Mouse (Mus musculus) neural tube, embryonic 11.5 days (tissue): Measurements from ENCODE around the gene Setd1b. TPM values are rescaled to one million over a fixed set of nuclear protein-coding genes. Genes with fewer than 3 reads are reported as not detected.

Experiments used
- ATAC-seq: fragments of 200-750 bp; cut with Nextera tagmentation; 2 replicates; pipeline ENCODE4 v1.8.0; 2017; ENCODE audit warnings: moderate number of reproducible peaks, mild to moderate bottlenecking, moderate TSS enrichment, moderate library complexity; ENCODE audit not compliant: insufficient read depth, low FRiP score, low TSS enrichment
- DNase-seq: peaks from one replicate; pipeline ENCODE4 v3.0.0-alpha.2; 2015; ENCODE audit warnings: low spot score
- H3K27ac ChIP-seq: fragments of 300-500 bp; sonication (generic); 2 replicates; pipeline ENCODE4 v1.5.1; 2014; ENCODE audit warnings: low read depth, mild to moderate bottlenecking, low read length
- H3K27me3 ChIP-seq: fragments of 300-500 bp; sonication (generic); 2 replicates; pipeline ENCODE4 v1.6.1; 2014; ENCODE audit warnings: mild to moderate bottlenecking, low read length, mixed read lengths; ENCODE audit not compliant: control insufficient read depth, insufficient read depth
- H3K36me3 ChIP-seq: fragments of 300-500 bp; sonication (generic); 2 replicates; pipeline ENCODE4 v1.6.1; 2014; ENCODE audit warnings: mild to moderate bottlenecking, low read length, moderate library complexity, mixed read lengths; ENCODE audit not compliant: control insufficient read depth, insufficient read depth
- H3K4me1 ChIP-seq: fragments of 300-500 bp; sonication (generic); 2 replicates; pipeline ENCODE4 v1.6.1; 2014; ENCODE audit warnings: low read length, mixed read lengths; ENCODE audit not compliant: control insufficient read depth, insufficient read depth
- H3K4me2 ChIP-seq: fragments of 300-500 bp; sonication (generic); 2 replicates; pipeline ENCODE4 v1.6.1; 2014; ENCODE audit warnings: low read depth, mild to moderate bottlenecking, moderate library complexity
- H3K4me3 ChIP-seq: fragments of 300-500 bp; sonication (generic); 2 replicates; pipeline ENCODE4 v1.5.1; 2014; ENCODE audit warnings: low read depth, low read length
- H3K9ac ChIP-seq: fragments of 300-500 bp; sonication (generic); 2 replicates; pipeline ENCODE4 v1.6.1; 2014; ENCODE audit warnings: mild to moderate bottlenecking, low read length
- H3K9me3 ChIP-seq: fragments of 300-500 bp; sonication (generic); 2 replicates; pipeline ENCODE4 v1.6.1; 2016; ENCODE audit warnings: low read length; ENCODE audit not compliant: control insufficient read depth
- WGBS: fragments of 180-500 bp; shearing (Covaris S2); extraction: QIAGEN DNeasy Blood & Tissue Kit; methylation state at CpG from one replicate; pipeline ENCODE4 v1.1.7; 2014; 5-methylcytosine and 5-hydroxymethylcytosine counted together
- polyA plus RNA-seq: library from polyadenylated mRNA; unstranded; fragments of >200 nt; fragmentation: Nextera tagmentation; extraction: Ambion mirVana; gene quantifications from 2 replicates; pipeline ENCODE4 v1.2.1, GENCODE M21; 2014

Setd1b gene
- polyA plus RNA-seq, 1 experiment from 2014 or later, result 10.9 TPM

DNA sequence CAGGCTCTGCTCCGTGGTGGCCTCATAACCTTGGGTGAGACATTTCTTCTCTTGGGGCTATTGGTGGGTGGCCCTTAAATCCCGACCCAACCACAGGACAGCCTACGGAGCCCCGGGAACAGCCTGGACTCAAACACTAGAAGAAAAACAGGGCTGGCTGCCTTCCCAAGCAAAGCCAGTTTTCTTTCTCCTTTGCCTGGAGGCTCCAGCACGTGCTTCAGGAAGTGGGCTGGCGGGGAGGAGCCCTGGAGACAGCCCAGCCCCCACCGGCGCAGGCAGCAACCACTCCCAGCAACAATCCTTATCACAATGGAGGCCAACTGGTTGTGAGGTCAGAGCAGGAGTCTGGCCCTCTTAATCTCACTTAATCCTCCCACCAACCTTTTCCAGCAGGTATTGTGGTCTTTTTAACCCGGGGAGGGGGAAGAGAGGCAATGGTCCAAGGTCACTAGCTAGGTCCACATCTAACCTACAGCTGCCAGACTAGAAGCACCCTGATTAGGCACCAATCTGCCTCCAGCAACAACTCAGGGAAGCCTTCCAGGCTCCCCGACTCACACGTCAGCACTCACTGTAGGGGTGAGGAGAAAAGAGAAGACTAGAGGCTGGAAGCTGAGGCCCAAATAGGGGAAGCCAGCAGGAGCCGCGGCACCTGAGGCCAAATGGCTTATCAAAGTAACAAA lies 5.5 kb upstream of the Setd1b start:
- Histone ChIP-seq H3K9ac (peak overlapping the region; percentile 100), H3K4me1 (peaks cover 50% of the 10 kb centered on the region), H3K4me3 (peak overlapping the region; percentile 84), H3K36me3 (peaks cover 4% of the 10 kb centered on the region), H3K9me3 (no peaks in the 10 kb centered on the region), H3K27ac (peak overlapping the region; percentile 100), H3K27me3 (no peaks in the 10 kb centered on the region), H3K4me2 (peak overlapping the region; percentile 100)
- WGBS, result under 1% methylated on average over 13 of the region's 13 CpGs
- peak; percentile 79 for DNase-seq
- ATAC-seq, result no peak

DNA sequence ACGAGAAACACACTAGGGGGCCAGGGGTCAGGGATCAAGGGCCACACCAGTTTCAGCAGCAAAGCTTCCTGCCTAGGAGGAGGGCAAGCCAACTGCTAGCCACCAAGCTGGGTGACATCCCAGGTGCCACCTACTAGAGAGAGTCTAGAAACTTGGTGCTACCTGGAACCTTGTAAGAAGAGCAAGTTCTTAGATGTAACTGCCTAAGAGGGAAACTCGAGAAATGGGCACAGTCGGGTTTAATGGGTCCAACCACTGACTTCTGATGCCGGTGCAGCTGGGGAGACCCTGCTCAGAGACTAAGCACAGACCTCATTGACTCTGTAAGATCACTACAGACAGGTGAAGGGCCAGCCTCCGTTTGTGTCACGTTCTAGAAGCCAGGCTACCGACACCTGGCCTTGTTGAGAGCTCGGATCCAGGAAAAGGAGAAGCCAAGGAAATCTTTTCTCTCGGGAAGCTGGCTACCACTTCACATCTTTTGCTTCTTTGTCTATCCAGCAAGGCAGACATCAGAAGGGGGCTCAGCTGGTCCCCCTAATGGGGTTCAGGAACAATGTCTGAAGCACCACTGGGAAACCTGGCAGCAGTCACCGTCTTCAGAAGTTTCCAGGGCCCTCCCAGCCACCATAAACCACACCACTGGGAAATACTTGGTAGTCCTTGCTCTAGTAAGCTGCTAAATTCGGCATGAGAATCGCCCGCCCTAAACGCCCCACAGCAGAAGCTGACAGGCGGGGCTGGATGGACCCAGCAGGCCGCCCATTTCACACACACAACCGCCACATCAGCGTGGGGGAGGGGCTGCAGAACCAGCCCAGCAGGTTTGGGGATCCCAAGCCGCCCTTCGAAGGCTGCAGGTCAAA lies 4.7 kb upstream of the Setd1b start:
- 1% methylated on average over 20 of the region's 20 CpGs for WGBS

GRCm38 (mm10) chr5:123137910-123138229 lies 4.1 kb upstream of the Setd1b start:
- Histone ChIP-seq H3K27ac (peak overlapping the region; percentile 100), H3K36me3 (peaks cover 4% of the 10 kb centered on the region), H3K9me3 (no peaks in the 10 kb centered on the region), H3K4me3 (peak overlapping the region; percentile 84), H3K27me3 (no peaks in the 10 kb centered on the region), H3K9ac (peak overlapping the region; percentile 100), H3K4me2 (peak overlapping the region; percentile 100), H3K4me1 (peaks cover 41% of the 10 kb centered on the region)
- WGBS, result under 1% methylated on average over 6 of the region's 6 CpGs
- ATAC-seq (no peak), DNase-seq (no peak)

More for the DNA sequence above, 4.7 kb upstream of the Setd1b start:
- no peaks in the 10 kb centered on the region for H3K9me3 ChIP-seq
- peaks cover 45% of the 10 kb centered on the region for H3K4me1 ChIP-seq
- H3K4me3 ChIP-seq, result peak overlapping the region; percentile 84
- no peaks in the 10 kb centered on the region for H3K27me3 ChIP-seq
- ATAC-seq (no peak), DNase-seq (peak; percentile 81)
- peak overlapping the region; percentile 100 for H3K9ac ChIP-seq
- peak overlapping the region; percentile 100 for H3K4me2 ChIP-seq
- H3K27ac ChIP-seq, result peak overlapping the region; percentile 100
- peaks cover 4% of the 10 kb centered on the region for H3K36me3 ChIP-seq

DNA sequence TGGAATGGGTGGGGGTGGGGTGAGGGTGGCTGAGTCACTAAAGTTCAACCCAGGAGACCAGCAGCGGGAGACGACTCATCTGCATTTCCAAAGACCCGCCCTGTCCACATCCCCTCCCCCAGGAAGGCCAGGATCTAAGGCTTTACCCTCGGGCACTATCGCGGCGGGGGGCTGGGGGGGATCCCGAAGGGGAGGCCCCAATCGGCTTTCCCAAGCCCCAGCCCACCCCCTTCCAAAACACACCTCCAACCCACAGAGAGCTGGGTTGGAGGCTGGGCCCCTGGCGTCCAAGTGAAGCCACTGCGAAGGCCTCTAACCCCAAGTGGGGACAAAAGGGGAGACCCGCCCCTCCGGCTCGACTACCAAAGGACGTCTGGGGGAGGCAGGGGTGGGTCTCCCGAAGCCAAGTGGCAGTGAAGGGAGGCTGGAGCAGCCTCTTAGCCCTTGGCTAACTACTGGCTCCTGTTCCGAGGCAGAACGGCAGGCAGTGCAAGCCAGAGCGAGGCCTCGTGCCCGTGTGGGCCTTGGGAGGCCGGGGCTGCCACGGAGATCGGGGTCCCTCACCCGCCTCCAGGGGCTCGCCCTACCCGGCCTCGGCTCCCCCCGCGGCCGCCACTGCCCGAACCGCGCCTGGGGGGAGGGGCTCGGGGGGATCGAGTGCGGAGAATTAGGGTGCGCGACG lies 3.6 kb upstream of the Setd1b start:
- H3K4me1 ChIP-seq, result peaks cover 38% of the 10 kb centered on the region
- H3K4me2 ChIP-seq, result peak overlapping the region; percentile 100
- peak overlapping the region; percentile 100 for H3K27ac ChIP-seq
- H3K9ac ChIP-seq, result peak overlapping the region; percentile 100
- no peaks in the 10 kb centered on the region for H3K9me3 ChIP-seq
- DNase-seq (peak; percentile 90), ATAC-seq (peak; percentile 58)
- H3K4me3 ChIP-seq, result peak overlapping the region; percentile 84
- peaks cover 4% of the 10 kb centered on the region for H3K36me3 ChIP-seq
- WGBS, result 0% methylated on average over 27 of the region's 40 CpGs
- no peaks in the 10 kb centered on the region for H3K27me3 ChIP-seq

DNA sequence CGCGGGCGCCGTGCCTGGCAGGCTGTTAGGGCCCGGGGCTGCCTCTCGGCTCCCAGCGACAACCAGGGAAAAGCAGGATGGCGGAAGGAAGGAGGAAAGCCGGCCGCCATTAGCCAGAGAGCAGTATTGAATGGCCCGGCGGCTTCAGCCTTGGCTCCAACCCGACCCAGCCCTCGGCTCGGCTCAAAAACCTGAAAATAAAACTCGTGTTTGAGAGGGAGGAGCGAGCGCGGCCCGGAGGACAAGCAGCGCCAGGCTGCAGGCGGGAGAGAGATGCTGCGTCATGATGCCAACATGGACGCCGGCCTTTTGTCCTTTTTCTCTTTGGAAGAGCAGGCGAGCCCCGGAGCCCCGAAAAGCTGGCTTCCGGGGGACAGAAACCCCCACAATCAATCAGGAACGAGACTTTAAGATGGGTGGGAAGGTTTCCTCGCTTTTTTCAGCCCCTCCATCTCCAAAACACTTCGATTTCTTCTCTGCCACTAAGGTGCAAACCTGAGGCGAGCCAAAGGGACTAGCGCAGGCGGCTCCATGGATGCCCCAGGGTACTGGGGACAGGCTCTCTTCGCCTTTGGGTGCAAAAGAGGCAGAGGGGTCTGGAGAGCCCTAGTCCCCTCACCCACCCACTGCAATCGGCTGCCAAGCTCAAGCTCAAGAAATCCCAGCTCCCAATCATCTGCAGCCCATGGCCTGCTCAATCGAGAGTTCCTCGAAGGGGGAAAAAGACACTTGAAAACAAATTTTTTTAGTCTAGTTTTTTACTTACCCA lies 2.9 kb upstream of the Setd1b start:
- ATAC-seq (no peak), DNase-seq (peak; percentile 82)
- Histone ChIP-seq H3K9ac (peak overlapping the region; percentile 100), H3K36me3 (peaks cover 4% of the 10 kb centered on the region), H3K4me2 (peak overlapping the region; percentile 100), H3K9me3 (no peaks in the 10 kb centered on the region), H3K27me3 (no peaks in the 10 kb centered on the region), H3K27ac (peak overlapping the region; percentile 100), H3K4me3 (peak overlapping the region; percentile 84), H3K4me1 (peaks cover 36% of the 10 kb centered on the region)
- WGBS, result under 1% methylated on average over 37 of the region's 39 CpGs

DNA sequence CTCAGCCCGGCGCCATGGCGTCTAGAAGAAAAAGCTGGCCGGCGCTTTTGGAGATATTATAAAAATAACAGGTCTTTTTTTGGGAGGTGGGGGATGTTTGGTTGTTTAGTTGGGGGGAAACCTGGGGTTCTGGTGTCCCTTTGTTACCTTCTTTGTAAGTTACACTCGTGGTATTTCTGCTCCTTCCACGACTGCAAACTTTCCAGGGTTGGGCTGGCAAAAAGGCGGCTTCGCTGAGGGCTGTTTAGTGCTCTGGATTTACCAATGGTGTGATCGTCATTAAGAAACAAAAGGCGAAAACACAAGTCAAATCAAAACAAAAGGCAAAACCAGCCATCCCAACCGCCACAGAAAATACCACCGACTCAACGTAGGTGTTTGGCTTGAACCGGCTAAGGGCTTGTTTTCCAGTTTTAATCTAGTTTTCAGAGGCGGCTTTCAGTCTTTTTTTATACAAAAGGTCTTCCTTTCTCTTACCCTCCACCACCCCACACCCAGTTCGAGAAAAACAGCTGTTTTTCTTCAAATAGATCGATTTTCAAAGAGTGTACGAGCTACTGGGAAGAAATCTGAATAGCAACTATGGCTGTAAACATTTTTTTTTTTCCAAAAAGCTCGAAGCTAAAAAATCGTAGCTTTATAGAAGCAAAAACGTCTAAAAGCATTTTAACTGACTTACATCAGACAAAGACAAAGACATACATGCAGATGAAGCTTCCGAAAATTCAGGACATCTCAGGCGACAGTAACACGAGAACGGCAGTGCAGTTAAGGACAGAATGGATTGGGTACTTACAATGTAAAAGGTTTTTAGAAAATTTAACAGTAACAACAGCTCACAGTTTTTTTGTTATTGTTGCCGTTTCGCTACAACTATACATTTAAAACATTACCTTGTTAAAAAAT lies 2.0 kb upstream of the Setd1b start:
- Histone ChIP-seq H3K36me3 (no peaks in the 10 kb centered on the region), H3K9me3 (no peaks in the 10 kb centered on the region), H3K9ac (peak overlapping the region; percentile 100), H3K4me3 (peak overlapping the region; percentile 84), H3K4me2 (peak overlapping the region; percentile 100), H3K27me3 (no peaks in the 10 kb centered on the region), H3K27ac (peak overlapping the region; percentile 100), H3K4me1 (peaks cover 36% of the 10 kb centered on the region)
- ATAC-seq, result no peak
- whole genome bisulfite sequencing, result under 1% methylated on average over 28 of the region's 28 CpGs
- DNase-seq, result peak; percentile 59

DNA sequence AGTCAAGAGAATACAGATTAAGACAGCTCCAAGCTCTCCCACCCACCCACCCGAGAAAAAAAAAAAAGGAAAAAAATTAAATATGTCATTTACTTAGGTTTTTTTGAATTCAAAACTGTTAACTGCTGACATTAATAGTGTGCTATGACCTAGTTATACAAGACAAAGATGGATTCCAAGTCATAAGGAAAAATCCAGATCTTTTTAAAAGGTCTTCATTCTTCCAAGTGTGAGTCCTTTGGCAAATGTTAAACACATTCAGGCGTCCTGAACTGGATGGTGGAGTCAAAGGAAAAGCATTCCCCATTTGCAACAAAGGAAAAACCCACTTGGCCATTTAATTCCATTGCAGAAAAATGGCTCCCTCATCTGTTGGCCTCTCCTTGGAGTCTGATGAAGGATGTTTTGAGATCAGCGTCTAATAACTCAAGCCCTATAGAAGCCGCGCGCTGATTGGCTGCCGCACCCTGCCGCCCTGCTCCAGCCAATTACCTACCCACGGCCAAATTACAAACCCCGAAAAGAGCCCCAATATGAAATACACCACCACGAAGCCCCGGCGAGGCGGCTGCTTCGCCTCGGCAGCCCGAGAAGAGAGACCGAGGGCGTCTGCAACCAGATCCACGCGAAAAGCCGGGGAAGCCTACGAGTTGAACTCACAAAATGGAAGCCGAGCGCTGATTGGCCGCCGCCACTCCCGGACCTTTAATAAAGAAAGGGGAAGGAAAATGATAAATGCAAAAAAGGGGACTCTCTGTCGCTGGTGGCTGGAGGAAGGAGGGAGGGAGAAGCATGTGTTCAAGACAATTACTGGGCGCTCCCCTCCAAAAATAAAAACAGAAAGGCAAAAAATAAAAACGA lies 1.1 kb upstream of the Setd1b start:
- Histone ChIP-seq H3K9me3 (no peaks in the 10 kb centered on the region), H3K36me3 (no peaks in the 10 kb centered on the region), H3K4me3 (peak overlapping the region; percentile 84), H3K27ac (peak overlapping the region; percentile 100), H3K4me1 (peaks cover 30% of the 10 kb centered on the region), H3K27me3 (no peaks in the 10 kb centered on the region), H3K4me2 (peak overlapping the region; percentile 100), H3K9ac (peak overlapping the region; percentile 98)
- DNase-seq, result peak; percentile 93
- WGBS, result under 1% methylated on average over 31 of the region's 31 CpGs
- ATAC-seq, result peak; percentile 46; the same call in 1 of the 2 replicates
